Mouse (Mus musculus): ENCODE measurements around the gene Tgfb1i1. TPM values are rescaled to one million over a fixed set of nuclear protein-coding genes. Genes with fewer than 3 reads are reported as not detected.

Tgfb1i1 gene
- polyA plus RNA-seq (2016; fragmentation: Nextera tagmentation; extraction: Ambion mirVana), result 37.9 and 50.9 TPM in 2 replicates

DNA sequence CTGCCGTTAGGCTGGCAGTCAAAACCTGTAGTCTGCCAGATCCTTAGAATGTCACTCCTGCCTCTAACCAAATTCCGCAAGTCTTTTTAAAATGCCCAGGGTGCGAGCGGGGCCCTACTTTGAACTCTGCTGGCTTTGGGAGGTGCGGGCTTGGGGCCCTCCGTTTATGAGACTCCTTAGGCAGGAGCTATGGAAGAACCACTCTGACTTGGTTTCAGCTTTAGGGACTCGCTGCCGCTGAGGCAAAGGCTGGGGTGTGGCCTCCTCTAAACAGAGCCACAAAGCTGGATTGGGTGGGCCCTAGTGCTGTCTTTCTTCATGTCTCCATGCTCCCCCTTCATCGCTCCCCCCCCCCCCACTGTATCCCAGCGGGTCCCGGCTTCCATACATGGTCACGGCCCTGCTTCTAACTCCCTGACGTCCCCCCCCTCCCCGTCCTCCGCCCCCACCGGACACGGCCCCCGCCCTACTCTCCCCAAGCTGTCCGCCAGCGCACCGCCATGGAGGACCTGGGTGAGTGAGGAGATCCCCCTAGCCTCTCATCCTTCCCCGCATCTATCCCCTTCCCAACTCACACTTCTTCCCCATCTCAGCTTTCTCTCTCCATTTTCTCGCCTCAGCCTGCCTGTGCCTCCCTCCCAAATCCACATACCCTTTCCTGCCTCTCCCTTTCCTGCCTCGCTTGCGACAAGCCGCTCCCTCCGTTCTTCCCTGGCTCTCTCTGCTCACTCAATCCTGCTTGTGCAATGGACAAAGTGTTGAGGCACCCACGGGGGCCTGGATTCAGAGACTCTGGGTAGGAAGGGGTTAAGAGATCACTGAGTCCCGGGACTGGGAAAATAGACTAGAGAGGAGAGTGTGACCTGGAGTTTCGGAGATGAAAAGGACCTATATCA, at the start of gene Tgfb1i1:
TSS of gene Tgfb1i1 (plus strand) at position 317 of the 896 bp plus-strand sequence.
- Histone ChIP-seq H3K9me3 (no peaks in the 10 kb centered on the region), H3K27me3 (ENCODE audit: insufficient read depth, poor library complexity, severe bottlenecking) (peaks cover 37% of the 10 kb centered on the region), H3K36me3 (peaks cover 32% of the 10 kb centered on the region), H3K4me3 (peak within 1 kb of the TSS; percentile 61), H3K27ac (peak within 1 kb of the TSS; percentile 87), H3K4me1 (replicated peaks) (peaks cover 54% of the 10 kb centered on the region)
- peak; percentile 65 for DNase-seq (ENCODE audit: low spot score)
- WGBS, result 1% methylated on average over 30 of the region's 30 CpGs

DNA sequence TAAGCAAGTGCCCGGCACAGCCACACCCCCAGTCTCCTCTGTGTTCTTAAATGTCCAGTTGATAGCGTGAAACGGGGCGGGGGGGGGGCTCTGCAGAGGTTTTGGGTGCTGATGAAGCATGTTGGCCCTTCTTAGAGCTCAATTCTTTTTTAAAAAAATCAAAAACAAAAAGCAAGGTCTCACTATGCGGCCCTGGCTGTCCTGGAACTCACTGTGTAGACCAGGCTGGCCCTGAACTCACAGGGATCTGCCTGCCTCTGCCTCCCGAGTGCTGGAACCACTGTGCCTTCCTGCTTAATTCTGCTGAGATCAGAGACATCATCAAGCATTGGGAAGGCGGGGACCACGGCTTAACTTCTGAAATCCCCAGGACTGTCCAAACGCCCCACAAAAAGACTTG, 45.0 kb upstream of the Tgfb1i1 start:
- H3K4me1 ChIP-seq (replicated peaks), result no peaks in the 10 kb centered on the region; the same call in 1 of the 2 replicates
- 92% methylated on average over 9 of the region's 9 CpGs for WGBS
- H3K36me3 ChIP-seq, result no peaks in the 10 kb centered on the region
- no peaks in the 10 kb centered on the region for H3K9me3 ChIP-seq
- no peak for DNase-seq (ENCODE audit: low spot score)
- H3K27me3 ChIP-seq (ENCODE audit: insufficient read depth, poor library complexity, severe bottlenecking), result no peaks in the 10 kb centered on the region; the same call in 1 of the 2 replicates
- no peak overlapping the region for H3K27ac ChIP-seq
- no peak overlapping the region for H3K4me3 ChIP-seq

GRCm38 (mm10) chr7:128203071-128203470, 43.5 kb upstream of the Tgfb1i1 start:
- H3K36me3 ChIP-seq, result no peaks in the 10 kb centered on the region
- no peaks in the 10 kb centered on the region for H3K9me3 ChIP-seq
- H3K27me3 ChIP-seq (ENCODE audit: insufficient read depth, poor library complexity, severe bottlenecking), result no peaks in the 10 kb centered on the region; the same call in 1 of the 2 replicates
- H3K4me3 ChIP-seq, result no peak overlapping the region
- 78% methylated on average over 9 of the region's 9 CpGs for WGBS
- no peaks in the 10 kb centered on the region; the same call in 1 of the 2 replicates for H3K4me1 ChIP-seq (replicated peaks)
- DNase-seq (ENCODE audit: low spot score), result no peak
- no peak overlapping the region for H3K27ac ChIP-seq

DNA sequence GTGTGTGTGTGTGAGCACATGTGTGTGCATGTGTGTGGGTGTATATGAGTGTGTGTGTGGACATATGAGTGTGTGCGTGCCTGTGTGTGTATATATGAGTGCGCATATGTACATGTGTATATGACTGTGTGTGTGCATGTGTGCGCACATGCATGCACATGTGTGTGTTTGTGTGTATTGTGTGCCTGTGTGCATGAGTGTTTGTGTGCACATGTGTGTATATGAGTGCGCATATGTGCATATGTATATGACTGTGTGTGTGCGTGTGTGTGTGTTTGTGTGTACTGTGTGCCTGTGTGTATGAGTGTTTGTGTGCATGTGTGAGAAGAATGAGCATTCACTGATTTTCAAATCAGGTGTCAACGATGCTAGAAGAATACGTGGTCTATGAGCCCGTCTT, 42.4 kb upstream of the Tgfb1i1 start:
- no peaks in the 10 kb centered on the region for H3K9me3 ChIP-seq
- no peaks in the 10 kb centered on the region; the same call in 1 of the 2 replicates for H3K27me3 ChIP-seq (ENCODE audit: insufficient read depth, poor library complexity, severe bottlenecking)
- WGBS, result 91% methylated on average over 8 of the region's 8 CpGs
- DNase-seq (ENCODE audit: low spot score), result no peak
- H3K4me3 ChIP-seq, result no peak overlapping the region
- no peaks in the 10 kb centered on the region for H3K36me3 ChIP-seq
- H3K27ac ChIP-seq, result no peak overlapping the region
- H3K4me1 ChIP-seq (replicated peaks), result no peaks in the 10 kb centered on the region; the same call in 1 of the 2 replicates

GRCm38 (mm10) chr7:128205695-128206094, 40.9 kb upstream of the Tgfb1i1 start:
- no peak for DNase-seq (ENCODE audit: low spot score)
- H3K36me3 ChIP-seq, result no peaks in the 10 kb centered on the region
- H3K4me1 ChIP-seq (replicated peaks), result no peaks in the 10 kb centered on the region; the same call in 1 of the 2 replicates
- H3K9me3 ChIP-seq, result no peaks in the 10 kb centered on the region
- no peak overlapping the region for H3K27ac ChIP-seq
- WGBS, result 87% methylated on average over 18 of the region's 18 CpGs
- H3K27me3 ChIP-seq (ENCODE audit: insufficient read depth, poor library complexity, severe bottlenecking), result no peaks in the 10 kb centered on the region; the same call in 1 of the 2 replicates
- no peak overlapping the region for H3K4me3 ChIP-seq

DNA sequence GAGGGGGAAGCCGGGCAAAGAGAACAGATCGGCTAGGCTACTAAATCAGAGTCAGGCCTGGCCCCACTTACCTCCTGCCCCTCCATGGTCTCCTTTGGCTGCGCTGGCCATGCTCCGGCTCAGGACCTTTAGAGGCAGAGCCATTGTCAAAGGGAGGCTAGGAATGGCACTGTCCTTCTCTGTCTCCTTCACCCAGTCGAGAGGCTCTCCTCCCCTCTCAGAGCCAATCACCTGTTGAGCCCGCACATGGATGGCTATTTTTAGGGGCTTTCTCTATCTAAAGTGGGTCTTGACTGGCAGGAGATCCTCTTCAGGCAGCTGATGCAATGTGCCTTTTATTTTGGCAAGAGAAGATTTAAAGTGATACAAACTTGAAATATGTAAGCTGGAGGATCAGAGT, 40.5 kb upstream of the Tgfb1i1 start, which contains the start of gene Cox6a2:
TSS of gene Cox6a2 (minus strand) at position 236 of the 400 bp plus-strand sequence.
- H3K9me3 ChIP-seq, result no peaks in the 10 kb centered on the region
- H3K4me1 ChIP-seq (replicated peaks), result no peaks in the 10 kb centered on the region; the same call in 1 of the 2 replicates
- no peak within 1 kb of the TSS for H3K4me3 ChIP-seq
- H3K27me3 ChIP-seq (ENCODE audit: insufficient read depth, poor library complexity, severe bottlenecking), result no peaks in the 10 kb centered on the region; the same call in 1 of the 2 replicates
- H3K36me3 ChIP-seq, result no peaks in the 10 kb centered on the region
- 77% methylated on average over 6 of the region's 6 CpGs for WGBS
- H3K27ac ChIP-seq, result no peak within 1 kb of the TSS
- no peak for DNase-seq (ENCODE audit: low spot score)

DNA sequence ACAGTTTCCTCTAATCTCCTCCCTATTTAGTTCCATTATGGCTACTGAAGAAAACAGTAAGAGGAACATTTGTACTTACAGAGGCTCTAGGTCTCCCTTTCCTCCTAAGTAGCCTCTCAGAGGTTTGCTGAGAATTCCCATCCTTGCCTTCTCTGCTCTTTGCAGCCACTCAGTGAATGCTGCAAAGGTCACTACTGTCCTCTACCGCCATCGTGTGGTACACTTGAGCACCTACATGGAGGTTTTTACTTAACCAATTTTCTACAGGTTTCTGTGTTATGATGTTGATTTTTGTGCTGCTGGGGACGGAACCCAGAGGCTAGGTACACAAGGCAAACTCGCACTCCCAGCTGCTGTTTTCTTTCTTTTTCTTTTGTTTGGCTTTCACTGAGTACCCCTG, 38.4 kb upstream of the Tgfb1i1 start:
- peak; percentile 48 for DNase-seq (ENCODE audit: low spot score)
- H3K36me3 ChIP-seq, result no peaks in the 10 kb centered on the region
- no peaks in the 10 kb centered on the region; the same call in 1 of the 2 replicates for H3K27me3 ChIP-seq (ENCODE audit: insufficient read depth, poor library complexity, severe bottlenecking)
- WGBS, result 7% methylated on average over 4 of the region's 4 CpGs
- H3K4me1 ChIP-seq (replicated peaks), result no peaks in the 10 kb centered on the region; the same call in 1 of the 2 replicates
- no peak overlapping the region for H3K27ac ChIP-seq
- H3K4me3 ChIP-seq, result no peak overlapping the region
- H3K9me3 ChIP-seq, result no peaks in the 10 kb centered on the region

DNA sequence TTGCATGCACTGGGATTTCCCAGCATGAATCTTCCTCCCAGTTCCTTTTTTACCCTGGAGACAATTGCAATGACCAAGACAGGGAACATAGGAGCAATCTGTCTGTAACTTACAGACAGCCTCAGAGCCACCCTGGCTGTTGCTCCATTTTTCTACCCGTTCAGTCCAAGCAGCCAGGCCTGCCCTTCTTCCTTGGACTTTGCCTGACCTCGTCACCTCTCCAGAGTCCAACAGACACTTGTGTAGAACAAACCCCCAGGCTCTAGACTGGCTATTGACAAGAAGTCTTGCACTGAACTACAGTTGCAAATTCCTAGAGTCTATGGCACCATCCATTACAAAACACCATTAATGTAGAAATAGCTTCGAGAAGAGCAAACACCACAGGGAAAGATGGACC, 36.8 kb upstream of the Tgfb1i1 start:
- Histone ChIP-seq H3K27ac (no peak overlapping the region), H3K36me3 (no peaks in the 10 kb centered on the region), H3K4me1 (replicated peaks) (no peaks in the 10 kb centered on the region), H3K9me3 (no peaks in the 10 kb centered on the region), H3K27me3 (ENCODE audit: insufficient read depth, poor library complexity, severe bottlenecking) (no peaks in the 10 kb centered on the region; the same call in 1 of the 2 replicates), H3K4me3 (no peak overlapping the region)
- 59% methylated on average over 3 of the region's 3 CpGs for WGBS
- DNase-seq (ENCODE audit: low spot score), result no peak

DNA sequence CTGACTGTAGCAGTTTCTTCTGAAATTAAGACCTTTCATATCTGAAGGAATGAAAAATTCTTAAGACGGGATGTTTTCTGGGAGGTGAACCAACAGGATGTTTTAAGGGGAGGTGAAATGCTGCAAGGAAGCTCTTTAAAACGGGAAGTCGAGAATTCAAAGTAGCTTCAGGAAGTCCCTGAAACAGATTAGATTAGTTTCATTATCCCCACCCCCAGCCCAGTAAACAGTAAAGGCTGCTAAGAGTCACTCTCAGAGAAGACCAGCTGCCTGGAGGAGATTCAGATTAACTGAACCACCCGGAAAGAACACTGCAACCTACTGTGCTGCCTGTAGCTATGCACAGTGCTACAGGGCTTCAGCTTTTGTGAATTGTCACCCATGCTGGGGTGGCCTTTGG, 26.7 kb upstream of the Tgfb1i1 start:
- H3K27me3 ChIP-seq (ENCODE audit: insufficient read depth, poor library complexity, severe bottlenecking), result no peaks in the 10 kb centered on the region
- H3K4me1 ChIP-seq (replicated peaks), result no peaks in the 10 kb centered on the region
- WGBS, result 88% methylated on average over 4 of the region's 4 CpGs
- H3K36me3 ChIP-seq, result no peaks in the 10 kb centered on the region
- no peaks in the 10 kb centered on the region for H3K9me3 ChIP-seq
- H3K4me3 ChIP-seq, result no peak overlapping the region
- DNase-seq (ENCODE audit: low spot score), result no peak
- H3K27ac ChIP-seq, result no peak overlapping the region

GRCm38 (mm10) chr7:128220936-128221335, 25.7 kb upstream of the Tgfb1i1 start:
- Histone ChIP-seq H3K27ac (no peak overlapping the region), H3K4me1 (replicated peaks) (no peaks in the 10 kb centered on the region), H3K27me3 (ENCODE audit: insufficient read depth, poor library complexity, severe bottlenecking) (no peaks in the 10 kb centered on the region), H3K9me3 (no peaks in the 10 kb centered on the region), H3K36me3 (no peaks in the 10 kb centered on the region), H3K4me3 (no peak overlapping the region)
- 93% methylated on average over 3 of the region's 3 CpGs for WGBS
- no peak for DNase-seq (ENCODE audit: low spot score)

DNA sequence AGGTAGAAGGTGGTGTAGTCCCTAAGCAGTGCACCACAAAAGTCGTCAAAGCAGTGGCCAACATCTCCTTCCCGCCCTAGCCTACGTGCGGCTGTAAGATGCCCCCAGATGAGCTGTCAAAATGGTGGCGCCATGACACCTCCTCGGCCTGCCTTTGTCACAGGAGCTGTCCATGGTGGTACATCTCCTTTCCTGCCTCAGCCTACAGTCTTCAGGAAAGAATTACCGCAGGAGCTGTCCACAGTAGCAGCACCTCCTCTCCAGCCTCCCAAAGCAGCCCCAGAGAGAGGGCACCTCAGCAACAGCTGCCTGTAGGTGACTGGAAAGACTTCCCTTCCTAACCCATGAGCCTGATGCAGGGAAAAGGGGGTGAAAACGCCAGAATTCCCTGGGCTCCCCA, 14.9 kb upstream of the Tgfb1i1 start:
- WGBS, result 45% methylated on average over 8 of the region's 8 CpGs
- no peak overlapping the region for H3K4me3 ChIP-seq
- H3K36me3 ChIP-seq, result peaks cover 9% of the 10 kb centered on the region
- H3K27me3 ChIP-seq (ENCODE audit: insufficient read depth, poor library complexity, severe bottlenecking), result no peaks in the 10 kb centered on the region
- H3K27ac ChIP-seq, result no peak overlapping the region
- peaks cover 3% of the 10 kb centered on the region for H3K4me1 ChIP-seq (replicated peaks)
- H3K9me3 ChIP-seq, result no peaks in the 10 kb centered on the region
- no peak for DNase-seq (ENCODE audit: low spot score)

DNA sequence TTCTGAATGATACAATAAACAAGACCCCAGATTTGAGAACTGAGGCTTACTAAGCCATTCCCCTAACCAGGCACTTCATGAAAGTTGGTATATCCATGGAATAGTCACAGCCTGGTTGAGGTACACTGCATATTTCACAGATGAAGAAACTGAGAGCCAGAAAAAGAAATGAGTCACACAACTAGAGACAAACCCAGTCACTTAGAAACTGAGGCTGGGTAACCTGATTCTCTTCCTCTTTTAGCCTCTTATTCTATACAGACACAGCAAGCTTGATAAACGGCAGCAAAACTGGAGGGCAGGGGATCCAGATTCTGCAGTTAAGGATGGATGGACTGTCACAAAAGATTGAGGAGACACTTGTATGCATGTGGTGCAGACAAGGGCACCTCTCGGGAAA, 11.8 kb upstream of the Tgfb1i1 start:
- Histone ChIP-seq H3K4me1 (replicated peaks) (peaks cover 24% of the 10 kb centered on the region), H3K36me3 (peaks cover 12% of the 10 kb centered on the region), H3K9me3 (no peaks in the 10 kb centered on the region), H3K27me3 (ENCODE audit: insufficient read depth, poor library complexity, severe bottlenecking) (no peaks in the 10 kb centered on the region), H3K4me3 (no peak overlapping the region), H3K27ac (no peak overlapping the region)
- WGBS, result 88% methylated on average over 2 of the region's 2 CpGs
- DNase-seq (ENCODE audit: low spot score), result no peak

DNA sequence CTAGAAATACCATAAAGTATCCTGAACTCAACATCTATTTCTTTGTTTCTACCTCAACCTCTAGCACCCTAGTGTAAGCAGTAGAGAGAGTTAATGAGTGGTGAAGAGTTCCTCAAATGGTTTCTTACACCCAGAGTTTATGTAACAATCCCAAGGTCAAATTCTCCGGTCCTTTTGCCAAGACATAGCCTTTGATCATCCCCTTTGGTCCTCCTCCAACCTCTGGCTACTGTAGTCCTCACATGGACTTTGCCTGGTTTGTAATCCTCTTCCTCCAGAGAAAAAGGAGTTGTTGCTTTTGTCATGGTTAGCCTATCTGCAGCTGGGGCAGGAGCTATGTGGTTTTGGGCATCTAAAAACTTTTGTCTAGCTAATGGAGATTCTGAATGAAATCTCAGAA, 11.1 kb upstream of the Tgfb1i1 start:
- no peak overlapping the region for H3K27ac ChIP-seq
- no peaks in the 10 kb centered on the region for H3K27me3 ChIP-seq (ENCODE audit: insufficient read depth, poor library complexity, severe bottlenecking)
- peaks cover 29% of the 10 kb centered on the region for H3K4me1 ChIP-seq (replicated peaks)
- H3K36me3 ChIP-seq, result peaks cover 19% of the 10 kb centered on the region
- WGBS, result 100% methylated on average over 1 of the region's 1 CpGs
- H3K4me3 ChIP-seq, result no peak overlapping the region
- no peak for DNase-seq (ENCODE audit: low spot score)
- no peaks in the 10 kb centered on the region for H3K9me3 ChIP-seq

Data from hindbrain, embryonic 10.5 days (tissue).